Mouse (Mus musculus) c-Kit-positive CD71-negative TER-119-negative erythroid progenitor cells, embryonic 14.5 days (primary cell): ENCODE results near the gene Hist1h2af.
"Not testable (repeated sequence)": the region's sequence is repeated elsewhere in the genome, so short reads cannot be mapped to it uniquely, and the experiment has no call there.

Experiments
- DNase-seq: peaks from one replicate; pipeline ENCODE4 v3.0.0-alpha.2; 2013; ENCODE audit warnings: low read depth

Gene Hist1h2af

GRCm38 (mm10) chr13:23535137-23536075, 1.7 kb downstream of the Hist1h2af start, which contains the start of gene Hist1h3g:
TSS of gene Hist1h3g (plus strand) at chr13:23535422.
- peak; percentile 90 for DNase-seq

- no peak for DNase-seq
Measured at GRCm38 (mm10) chr13:23536076-23536822, 2.5 kb downstream of the Hist1h2af start.

GRCm38 (mm10) chr13:23537006-23537710, 3.5 kb downstream of the Hist1h2af start:
- DNase-seq = no peak

- DNase-seq = no peak
Measured at GRCm38 (mm10) chr13:23538249-23538648, 4.5 kb downstream of the Hist1h2af start.

- not testable (repeated sequence) for DNase-seq
Measured at GRCm38 (mm10) chr13:23539821-23540220, 6.1 kb downstream of the Hist1h2af start.

GRCm38 (mm10) chr13:23541497-23541896, 7.8 kb downstream of the Hist1h2af start:
- no peak for DNase-seq

- DNase-seq = not testable (repeated sequence)
Measured at GRCm38 (mm10) chr13:23542225-23542980, 8.7 kb downstream of the Hist1h2af start.

- peak; percentile 90 for DNase-seq
Measured at GRCm38 (mm10) chr13:23542999-23543607, 9.4 kb downstream of the Hist1h2af start, which contains the start of gene Hist1h2bh. TSS of gene Hist1h2bh (minus strand) at chr13:23543392.

- DNase-seq = peak; percentile 94
Measured at GRCm38 (mm10) chr13:23543965-23544786, 10.5 kb downstream of the Hist1h2af start, which contains the start of gene Hist1h3f. TSS of gene Hist1h3f (plus strand) at chr13:23544052.

GRCm38 (mm10) chr13:23544787-23545120, 11.0 kb downstream of the Hist1h2af start:
- not testable (repeated sequence) for DNase-seq

- no peak for DNase-seq
Measured at GRCm38 (mm10) chr13:23546694-23547093, 13.0 kb downstream of the Hist1h2af start.

- no peak for DNase-seq
Measured at GRCm38 (mm10) chr13:23550761-23551145, 17.0 kb downstream of the Hist1h2af start.

- peak; percentile 90 for DNase-seq
Measured at GRCm38 (mm10) chr13:23551146-23551834, 17.6 kb downstream of the Hist1h2af start, which contains the start of gene Hist1h4f. TSS of gene Hist1h4f (minus strand) at chr13:23551648.

GRCm38 (mm10) chr13:23551931-23552914, 18.5 kb downstream of the Hist1h2af start:
- no peak for DNase-seq

GRCm38 (mm10) chr13:23552962-23553361, 19.3 kb downstream of the Hist1h2af start, which contains the start of gene Hist1h1d:
TSS of gene Hist1h1d (plus strand) at chr13:23553262.
- no peak for DNase-seq

- DNase-seq = no peak
Measured at GRCm38 (mm10) chr13:23554393-23554792, 20.7 kb downstream of the Hist1h2af start.

- no peak for DNase-seq
Measured at GRCm38 (mm10) chr13:23554925-23555838, 21.5 kb downstream of the Hist1h2af start.
